Mouse (Mus musculus) MEL (cell line): Measurements from ENCODE around the gene Fam171a1. TPM values are rescaled to one million over a fixed set of nuclear protein-coding genes. Genes with fewer than 3 reads are reported as not detected.

Source experiments
- DNase-seq: peaks from one replicate; pipeline ENCODE4 v3.0.0; 2011; ENCODE audit warnings: low read depth, low spot score
- H3K27ac ChIP-seq: 2 replicates; pipeline ENCODE4 v1.5.1; 2012; ENCODE audit warnings: low read depth, mild to moderate bottlenecking, control low read depth, low read length, moderate library complexity; ENCODE audit not compliant: control insufficient read depth
- H3K27me3 ChIP-seq, 2 experiments: fragments of 150-350 bp in 1 of 2; sonication (generic) in 1 of 2; 2 replicates each; pipeline ENCODE4 v1.6.1; 2012; ENCODE audit warnings: low read length in 2 of 2, mild to moderate bottlenecking in 2 of 2, improper control_type of control experiment in 1 of 2, moderate library complexity in 1 of 2; ENCODE audit not compliant: insufficient read depth in 2 of 2, control insufficient read depth in 1 of 2
- H3K36me3 ChIP-seq, 2 experiments: 2 replicates each; pipeline ENCODE4 v1.6.1; 2012 to 2014; ENCODE audit warnings: low read length in 2 of 2, improper control_type of control experiment in 1 of 2, inconsistent platforms in 1 of 2, mild to moderate bottlenecking in 1 of 2; ENCODE audit not compliant: insufficient read depth in 2 of 2, control insufficient read depth in 1 of 2
- H3K4me1 ChIP-seq, 2 experiments: fragments of 150-350 bp in 1 of 2; sonication (generic) in 1 of 2; 2 replicates each; pipeline ENCODE4 v1.6.1; 2012; ENCODE audit warnings: low read length in 2 of 2, improper control_type of control experiment in 1 of 2, mild to moderate bottlenecking in 1 of 2; ENCODE audit not compliant: insufficient read depth in 2 of 2, control insufficient read depth in 1 of 2
- H3K4me3 ChIP-seq, 2 experiments: fragments of 150-350 bp in 1 of 2; sonication (generic) in 1 of 2; 2 replicates each; pipeline ENCODE4 v1.5.1; 2012; ENCODE audit warnings: low read depth in 2 of 2, low read length in 2 of 2, mild to moderate bottlenecking in 2 of 2, moderate library complexity in 2 of 2, control low read depth in 1 of 2, improper control_type of control experiment in 1 of 2; ENCODE audit not compliant: control insufficient read depth in 1 of 2, insufficient read depth in 1 of 2
- H3K79me2 ChIP-seq: 2 replicates; pipeline ENCODE4 v1.6.1; 2012; ENCODE audit warnings: mild to moderate bottlenecking, low read length, moderate library complexity; ENCODE audit not compliant: control insufficient read depth, poor library complexity, insufficient read depth
- H3K9ac ChIP-seq: 2 replicates; pipeline ENCODE4 v1.6.1; 2012; ENCODE audit warnings: low read depth, mild to moderate bottlenecking, control low read depth, low read length, moderate library complexity; ENCODE audit not compliant: control insufficient read depth, poor library complexity, severe bottlenecking
- H3K9me3 ChIP-seq: fragments of 150-350 bp; sonication (generic); replicated peaks from 2 replicates; pipeline ENCODE4 v1.6.1; 2012; ENCODE audit warnings: mild to moderate bottlenecking, low read length, improper control_type of control experiment, moderate library complexity; ENCODE audit not compliant: insufficient read depth
- BHLHE40 ChIP-seq: IDR thresholded peaks from 2 replicates; pipeline ENCODE4 v1.6.1; 2012; ENCODE audit warnings: low read depth, mild to moderate bottlenecking, inconsistent platforms, low read length, improper control_type of control experiment, borderline replicate concordance
- CHD1 ChIP-seq: IDR thresholded peaks from 2 replicates; pipeline ENCODE4 v1.6.1; 2012; ENCODE audit warnings: low read depth, mild to moderate bottlenecking, inconsistent platforms, low read length, improper control_type of control experiment
- CHD2 ChIP-seq: IDR thresholded peaks from 2 replicates; pipeline ENCODE4 v1.6.1; 2011; ENCODE audit warnings: low read length, improper control_type of control experiment
- CTCF ChIP-seq, 3 experiments: IDR thresholded peaks in 2 of 3; conservative IDR thresholded peaks in 1 of 3; 2 replicates each; pipeline ENCODE4 v1.5.1; 2011 to 2012; ENCODE audit warnings: low read length in 3 of 3, low read depth in 2 of 3, mild to moderate bottlenecking in 2 of 3, improper control_type of control experiment in 1 of 3, inconsistent platforms in 1 of 3, mixed read lengths in 1 of 3, moderate library complexity in 1 of 3; ENCODE audit not compliant: control insufficient read depth in 1 of 3, insufficient read depth in 1 of 3, poor library complexity in 1 of 3, severe bottlenecking in 1 of 3
- E2F4 ChIP-seq: IDR thresholded peaks from 2 replicates; pipeline ENCODE4 v1.6.1; 2011; ENCODE audit warnings: low read depth, low read length, improper control_type of control experiment, borderline replicate concordance
- ELF1 ChIP-seq: IDR thresholded peaks from 2 replicates; pipeline ENCODE4 v1.6.1; 2014; ENCODE audit warnings: low read depth, mild to moderate bottlenecking, inconsistent platforms, low read length, improper control_type of control experiment, moderate library complexity
- EP300 ChIP-seq, 2 experiments: IDR thresholded peaks; 2 replicates each; pipeline ENCODE4 v1.6.1; 2011; ENCODE audit warnings: improper control_type of control experiment in 2 of 2, low read length in 2 of 2, low read depth in 1 of 2, mild to moderate bottlenecking in 1 of 2
- ETS1 ChIP-seq: IDR thresholded peaks from 2 replicates; pipeline ENCODE4 v1.6.1; 2012; ENCODE audit warnings: low read depth, mild to moderate bottlenecking, inconsistent platforms, low read length, improper control_type of control experiment, moderate library complexity
- GABPA ChIP-seq: IDR thresholded peaks from 2 replicates; pipeline ENCODE4 v1.6.1; 2012; ENCODE audit warnings: low read depth, mild to moderate bottlenecking, inconsistent platforms, low read length, improper control_type of control experiment, moderate library complexity
- GATA1 ChIP-seq: IDR thresholded peaks from 2 replicates; pipeline ENCODE4 v1.6.1; 2011; ENCODE audit warnings: low read depth, low read length, improper control_type of control experiment
- HCFC1 ChIP-seq: IDR thresholded peaks from 2 replicates; pipeline ENCODE4 v1.6.1; 2012; ENCODE audit warnings: low read depth, mild to moderate bottlenecking, inconsistent platforms, low read length, improper control_type of control experiment, moderate library complexity
- JUND ChIP-seq: IDR thresholded peaks from 2 replicates; pipeline ENCODE4 v1.6.1; 2011; ENCODE audit warnings: low read depth, mild to moderate bottlenecking, improper control_type of control experiment, low read length
- KAT2A ChIP-seq: conservative IDR thresholded peaks from 2 replicates; pipeline ENCODE4 v1.6.1; 2012; ENCODE audit warnings: low read depth, low read length, improper control_type of control experiment, inconsistent platforms
- MAFK ChIP-seq: IDR thresholded peaks from 2 replicates; pipeline ENCODE4 v1.6.1; 2011; ENCODE audit warnings: low read depth, mild to moderate bottlenecking, low read length, improper control_type of control experiment, borderline replicate concordance
- MAX ChIP-seq: IDR thresholded peaks from 2 replicates; pipeline ENCODE4 v1.6.1; 2011; ENCODE audit warnings: low read length, improper control_type of control experiment
- MAZ ChIP-seq: IDR thresholded peaks from 2 replicates; pipeline ENCODE4 v1.6.1; 2012; ENCODE audit warnings: low read depth, mild to moderate bottlenecking, inconsistent platforms, low read length, improper control_type of control experiment
- MEF2A ChIP-seq: IDR thresholded peaks from 2 replicates; pipeline ENCODE4 v1.6.1; 2014; ENCODE audit warnings: low read depth, mild to moderate bottlenecking, inconsistent platforms, low read length, improper control_type of control experiment; ENCODE audit not compliant: poor library complexity, insufficient replicate concordance, severe bottlenecking; ENCODE audit errors: extremely low read depth
- MXI1 ChIP-seq: IDR thresholded peaks from 2 replicates; pipeline ENCODE4 v1.6.1; 2011; ENCODE audit warnings: mild to moderate bottlenecking, low read depth, low read length, improper control_type of control experiment
- MYB ChIP-seq: IDR thresholded peaks from 2 replicates; pipeline ENCODE4 v1.6.1; 2011; ENCODE audit warnings: mild to moderate bottlenecking, low read depth, low read length, improper control_type of control experiment
- MYC ChIP-seq: IDR thresholded peaks from 2 replicates; pipeline ENCODE4 v1.6.1; 2011; ENCODE audit warnings: low read depth, mild to moderate bottlenecking, low read length, improper control_type of control experiment, moderate library complexity
- NELFE ChIP-seq: IDR thresholded peaks from 2 replicates; pipeline ENCODE4 v1.6.1; 2011; ENCODE audit warnings: low read depth, low read length, improper control_type of control experiment
- NRF1 ChIP-seq: IDR thresholded peaks from 2 replicates; pipeline ENCODE4 v1.6.1; 2014; ENCODE audit warnings: low read depth, mild to moderate bottlenecking, inconsistent platforms, low read length, improper control_type of control experiment, moderate library complexity; ENCODE audit not compliant: poor library complexity, insufficient read depth, severe bottlenecking
- POLR2AphosphoS2 ChIP-seq: IDR thresholded peaks from 2 replicates; pipeline ENCODE4 v1.6.1; 2011; ENCODE audit warnings: low read length, improper control_type of control experiment
- POLR2AphosphoS5 ChIP-seq: IDR thresholded peaks from 2 replicates; pipeline ENCODE4 v1.6.1; 2012; ENCODE audit warnings: low read depth, borderline replicate concordance, mild to moderate bottlenecking, inconsistent platforms, low read length, moderate library complexity, mixed read lengths
- RAD21 ChIP-seq: IDR thresholded peaks from 2 replicates; pipeline ENCODE4 v1.6.1; 2011; ENCODE audit warnings: mild to moderate bottlenecking, low read depth, low read length, improper control_type of control experiment
- RCOR1 ChIP-seq: IDR thresholded peaks from 2 replicates; pipeline ENCODE4 v1.6.1; 2012; ENCODE audit warnings: low read depth, mild to moderate bottlenecking, inconsistent platforms, low read length, improper control_type of control experiment
- SIN3A ChIP-seq: IDR thresholded peaks from 2 replicates; pipeline ENCODE4 v1.6.1; 2012; ENCODE audit warnings: low read length, improper control_type of control experiment, inconsistent platforms
- SMC3 ChIP-seq: IDR thresholded peaks from 2 replicates; pipeline ENCODE4 v1.6.1; 2011; ENCODE audit warnings: low read depth, low read length, improper control_type of control experiment
- TAL1 ChIP-seq: IDR thresholded peaks from 2 replicates; pipeline ENCODE4 v1.6.1; 2012; ENCODE audit warnings: mild to moderate bottlenecking, inconsistent platforms, low read length, moderate library complexity, mixed read lengths
- TBP ChIP-seq: IDR thresholded peaks from 2 replicates; pipeline ENCODE4 v1.8.0; 2011; ENCODE audit warnings: low read depth, low read length, improper control_type of control experiment
- TCF12 ChIP-seq: IDR thresholded peaks from 2 replicates; pipeline ENCODE4 v1.6.1; 2014; ENCODE audit warnings: low read depth, mild to moderate bottlenecking, inconsistent platforms, low read length, improper control_type of control experiment, moderate library complexity
- UBTF ChIP-seq: IDR thresholded peaks from 2 replicates; pipeline ENCODE4 v1.6.1; 2012; ENCODE audit warnings: low read depth, mild to moderate bottlenecking, inconsistent platforms, low read length, improper control_type of control experiment, moderate library complexity, borderline replicate concordance; ENCODE audit not compliant: insufficient read depth
- USF1 ChIP-seq: IDR thresholded peaks from 2 replicates; pipeline ENCODE4 v1.6.1; 2014; ENCODE audit warnings: low read depth, mild to moderate bottlenecking, inconsistent platforms, low read length, improper control_type of control experiment, moderate library complexity
- USF2 ChIP-seq, 2 experiments: IDR thresholded peaks; 2 replicates each; pipeline ENCODE4 v1.6.1; 2011 to 2012; ENCODE audit warnings: improper control_type of control experiment in 2 of 2, low read length in 2 of 2, borderline replicate concordance in 1 of 2, inconsistent platforms in 1 of 2, low read depth in 1 of 2, mild to moderate bottlenecking in 1 of 2; ENCODE audit not compliant: insufficient read depth in 1 of 2
- ZKSCAN1 ChIP-seq: IDR thresholded peaks from 2 replicates; pipeline ENCODE4 v1.6.1; 2012; ENCODE audit warnings: low read depth, mild to moderate bottlenecking, inconsistent platforms, low read length, improper control_type of control experiment, moderate library complexity
- ZMIZ1 ChIP-seq: IDR thresholded peaks from 2 replicates; pipeline ENCODE4 v1.6.1; 2012; ENCODE audit warnings: low read depth, mild to moderate bottlenecking, inconsistent platforms, low read length, improper control_type of control experiment, moderate library complexity
- ZNF384 ChIP-seq: IDR thresholded peaks from 2 replicates; pipeline ENCODE4 v1.6.1; 2012; ENCODE audit warnings: low read depth, mild to moderate bottlenecking, inconsistent platforms, low read length, improper control_type of control experiment
- polyA plus RNA-seq, 2 experiments: library from polyadenylated mRNA; stranded (reverse) in 1 of 2; unstranded in 1 of 2; fragments of >175 nt in 1 of 2; fragments of >200 nt in 1 of 2; gene quantifications; 2 replicates each; pipeline versions ENCODE4 v1.2.1 to v1.2.4; 2012; ENCODE audit warnings: low replicate concordance in 2 of 2, low read depth in 1 of 2; ENCODE audit not compliant: insufficient read length in 2 of 2, insufficient read depth in 1 of 2, missing spikeins in 1 of 2
- total RNA-seq: library from RNA; depleted of rRNA; stranded (reverse); fragments of 300-350 nt; gene quantifications from 2 replicates; pipeline ENCODE4 v1.2.3, GENCODE M21; 2012

The Fam171a1 gene
- total and polyA plus RNA-seq, 3 experiments: not detected

- TF ChIP-seq ELF1 (no peak), MAZ (no peak), GABPA (no peak), KAT2A (no peak), ZMIZ1 (no peak), POLR2AphosphoS2 (no peak), CHD2 (no peak), CTCF (IDR thresholded peaks at IDR 0.05 in 2 of 3, conservative IDR thresholded peaks at IDR 0.05 in 1 of 3; ENCODE audit: control insufficient read depth in 1 of 3, insufficient read depth in 1 of 3, low read depth in 2 of 3, low read length in 3 of 3, poor library complexity in 1 of 3, severe bottlenecking in 1 of 3) (no peak), MEF2A (no peak), MAX (no peak), TBP (no peak), SMC3 (no peak), ZKSCAN1 (no peak), SIN3A (no peak), RAD21 (no peak), GATA1 (peak; percentile 88), NRF1 (no peak), MYB (0 out of 2 replicates have a peak, but pooled peaks have one; percentile 23), USF2 (IDR thresholded peaks at IDR 0.05; ENCODE audit: borderline replicate concordance in 1 of 2, insufficient read depth in 1 of 2, low read depth in 1 of 2, low read length in 2 of 2) (no peak), EP300 (IDR thresholded peaks at IDR 0.05; ENCODE audit: low read depth in 1 of 2, low read length in 2 of 2) (peak; percentile 88 to 91), ZNF384 (0 out of 2 replicates have a peak, but pooled peaks have one; percentile 22), TAL1 (peak; percentile 82), POLR2AphosphoS5 (no peak), E2F4 (no peak), HCFC1 (no peak), TCF12 (peak; percentile 91), MAFK (peak; percentile 11; the same call in 1 of the 2 replicates), CHD1 (no peak), MXI1 (no peak), JUND (no peak), BHLHE40 (no peak), ETS1 (peak; percentile 72), MYC (no peak), NELFE (no peak), UBTF (no peak), USF1 (no peak), RCOR1 (peak; percentile 55)
- peaks cover 0 to 2% of the 10 kb centered on the region in 2 experiments; a peak in 1 of 4 replicates for H3K36me3 ChIP-seq
- no peaks in the 10 kb centered on the region for H3K9me3 ChIP-seq
- H3K4me3 ChIP-seq: no peak overlapping the region
- no peak overlapping the region for H3K9ac ChIP-seq
- H3K27ac ChIP-seq: no peak overlapping the region
- peaks cover 2 to 7% of the 10 kb centered on the region in 2 experiments; a peak in 3 of 4 replicates for H3K4me1 ChIP-seq
- H3K27me3 ChIP-seq: no peaks in the 10 kb centered on the region
- H3K79me2 ChIP-seq: no peaks in the 10 kb centered on the region
- DNase-seq: peak; percentile 87
These were observed 11.7 kb upstream of the Fam171a1 start for GRCm38 (mm10) chr2:3102360-3102759.
